Mouse (Mus musculus) embryonic stem cell, embryonic (primary cell): ENCODE measurements around the gene Prkcz.

Source experiments
- CTCF ChIA-PET, 4 experiments: fragments of 300-600 bp in 2 of 4; fragments of 350-600 bp in 2 of 4; sonication (Branson Sonifier 250); formaldehyde crosslinking; loops; one replicate each; lab custom pipeline; 2022; ENCODE audit warnings: inconsistent platforms in 2 of 4; lab: Charles Lee
- POLR2A ChIA-PET, 4 experiments: fragments of 300-600 bp in 2 of 4; fragments of 350-600 bp in 2 of 4; sonication (Branson Sonifier 250); formaldehyde crosslinking; loops; one replicate each; lab custom pipeline; 2022; ENCODE audit warnings: antibody characterized with exemption in 4 of 4, inconsistent platforms in 1 of 4; lab: Charles Lee

Gene Prkcz

GRCm38 (mm10) chr4:155284521-155285379 is 76.4 kb downstream of the Prkcz start:
- ChIA-PET POLR2A (interaction anchor here in 1 of 4 experiments (1.3 to 1.4 kb wide), 2 partner anchors 17 to 18 kb away, joined by 4 read pairs; no protein-coding TSS in a partner anchor), CTCF (interaction anchor here in 2 of 4 experiments (1.2 to 2.0 kb wide), 2 partner anchors 17 to 102 kb away, joined by 3 to 4 read pairs; no protein-coding TSS in a partner anchor)

GRCm38 (mm10) chr4:155283585-155283984 is 77.6 kb downstream of the Prkcz start:
- POLR2A ChIA-PET: interaction anchor here in 1 of 4 experiments (0.6 kb wide), 1 partner anchor 9 kb away, joined by 4 read pairs; no protein-coding TSS in a partner anchor

GRCm38 (mm10) chr4:155283001-155283503 is 78.1 kb downstream of the Prkcz start:
- CTCF ChIA-PET: interaction anchor here in 3 of 4 experiments (0.6 to 1.5 kb wide), 6 partner anchors 15 to 601 kb away, joined by 3 to 10 read pairs (median 4); no protein-coding TSS in a partner anchor

More at GRCm38 (mm10) chr4:155283585-155283984, 77.6 kb downstream of the Prkcz start:
- CTCF ChIA-PET: interaction anchor here in 3 of 4 experiments (0.5 to 1.2 kb wide), 6 partner anchors 15 to 602 kb away, joined by 3 to 10 read pairs (median 4); no protein-coding TSS in a partner anchor

GRCm38 (mm10) chr4:155282231-155282630 is 78.9 kb downstream of the Prkcz start:
- CTCF ChIA-PET: interaction anchor here in 2 of 4 experiments (0.6 to 1.7 kb wide), 3 partner anchors 13 to 267 kb away, joined by 3 to 7 read pairs (median 3); no protein-coding TSS in a partner anchor

More at GRCm38 (mm10) chr4:155283001-155283503, 78.1 kb downstream of the Prkcz start:
- POLR2A ChIA-PET: interaction anchor here in 1 of 4 experiments (0.6 kb wide), 1 partner anchor 8 kb away, joined by 4 read pairs; no protein-coding TSS in a partner anchor

DNA sequence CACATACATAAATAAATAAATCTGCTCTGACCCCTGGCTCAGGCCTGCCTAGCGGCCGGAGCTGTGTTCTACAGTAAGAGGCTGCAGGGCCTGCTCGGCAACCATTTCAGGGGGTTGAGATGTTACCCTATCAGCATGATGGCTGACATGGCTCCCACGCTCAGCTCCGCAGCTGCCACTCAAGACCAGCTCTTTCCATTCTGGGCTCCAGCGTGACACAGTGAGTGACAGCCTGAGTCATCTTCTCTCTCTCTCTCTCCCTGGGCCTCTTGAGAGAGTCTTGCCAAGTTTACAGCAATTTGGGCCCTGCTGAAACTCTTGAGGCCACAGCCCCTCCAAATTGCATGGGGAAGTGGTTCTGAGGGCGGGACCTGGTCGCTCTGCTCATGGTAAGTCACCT is 79.5 kb downstream of the Prkcz start:
- ChIA-PET CTCF (interaction anchor here in 2 of 4 experiments (0.6 to 1.7 kb wide), 5 partner anchors 9 to 81 kb away, joined by 3 to 7 read pairs (median 3); partner anchors contain the start of gene Faap20 (in 1 of the 2)), POLR2A (interaction anchor here in 3 of 4 experiments (0.7 to 1.3 kb wide), 4 partner anchors 29 to 107 kb away, joined by 3 to 4 read pairs (median 3); partner anchors contain the start of genes Prkcz (in 1 of the 3) and Ski (in 1 of the 3))

More at GRCm38 (mm10) chr4:155282231-155282630, 78.9 kb downstream of the Prkcz start:
- POLR2A ChIA-PET: interaction anchor here in 1 of 4 experiments (0.6 kb wide), 1 partner anchor 33 kb away, joined by 3 read pairs; no protein-coding TSS in a partner anchor

- ChIA-PET POLR2A (interaction anchor here in 3 of 4 experiments (0.7 to 1.3 kb wide), 4 partner anchors 30 to 107 kb away, joined by 3 to 4 read pairs (median 3); partner anchors contain the start of genes Prkcz (in 1 of the 3) and Ski (in 1 of the 3)), CTCF (interaction anchor here in 2 of 4 experiments (0.6 to 1.7 kb wide), 4 partner anchors 8 to 81 kb away, joined by 3 to 7 read pairs (median 4); partner anchors contain the start of gene Faap20 (in 1 of the 2))
These were observed 79.9 kb downstream of the Prkcz start for GRCm38 (mm10) chr4:155281227-155281626.

GRCm38 (mm10) chr4:155280768-155281121 is 80.4 kb downstream of the Prkcz start:
- ChIA-PET CTCF (interaction anchor here in 2 of 4 experiments (0.9 to 1.7 kb wide), 5 partner anchors 8 to 32 kb away, joined by 3 to 7 read pairs (median 6); partner anchors contain the start of gene Faap20 (in 1 of the 2)), POLR2A (interaction anchor here in 1 of 4 experiments (1.0 to 1.3 kb wide), 2 partner anchors 59 to 81 kb away, joined by 3 to 4 read pairs; partner anchors contain the start of genes Prkcz and Ski)

GRCm38 (mm10) chr4:155279926-155280767 is 81.0 kb downstream of the Prkcz start:
- POLR2A ChIA-PET: interaction anchor here in 3 of 4 experiments (0.6 to 1.3 kb wide), 5 partner anchors 8 to 82 kb away, joined by 3 to 4 read pairs (median 4); partner anchors contain the start of gene Prkcz (in 1 of the 3)
- CTCF ChIA-PET: interaction anchor here (0.6 to 2.1 kb wide), 13 partner anchors 9 to 652 kb away, joined by 3 to 12 read pairs (median 3); partner anchors contain the start of gene Faap20 (in 1 of the 4)

DNA sequence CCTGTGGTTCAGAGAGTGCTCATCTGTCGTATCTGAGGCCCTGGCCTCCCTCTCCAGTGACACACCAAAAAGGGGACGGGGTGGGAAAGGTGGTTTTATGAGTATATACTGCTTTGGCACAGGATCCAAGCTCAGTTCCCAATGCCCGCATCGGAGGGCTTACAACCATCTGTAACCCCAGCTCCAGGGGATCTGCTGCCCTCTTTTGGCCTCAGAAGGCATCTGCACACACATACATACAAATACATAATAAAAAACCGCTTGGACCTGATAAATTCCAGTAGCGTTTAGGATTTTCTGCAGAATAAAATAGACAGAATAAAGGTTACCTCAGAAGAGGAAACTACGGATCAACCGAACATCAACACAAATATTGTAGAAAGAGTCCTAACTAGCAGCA is 82.1 kb downstream of the Prkcz start:
- POLR2A ChIA-PET: interaction anchor here in 1 of 4 experiments (0.8 kb wide), 1 partner anchor 9 kb away, joined by 3 read pairs; no protein-coding TSS in a partner anchor
- CTCF ChIA-PET: interaction anchor here in 3 of 4 experiments (0.6 to 2.1 kb wide), 19 partner anchors 9 to 505 kb away, joined by 3 to 12 read pairs (median 3); partner anchors contain the start of gene Faap20 (in 1 of the 3)

- ChIA-PET POLR2A (no interaction called here), CTCF (interaction anchor here in 1 of 4 experiments (0.9 kb wide), 1 partner anchor 30 kb away, joined by 3 read pairs; no protein-coding TSS in a partner anchor)
These were observed 83.2 kb downstream of the Prkcz start for GRCm38 (mm10) chr4:155277963-155278362.

- ChIA-PET CTCF (interaction anchor here in 1 of 4 experiments (0.5 kb wide), 1 partner anchor 265 kb away, joined by 3 read pairs; no protein-coding TSS in a partner anchor), POLR2A (interaction anchor here in 1 of 4 experiments (0.6 to 1.2 kb wide), 2 partner anchors 8 to 13 kb away, joined by 3 to 4 read pairs; no protein-coding TSS in a partner anchor)
These were observed 86.3 kb downstream of the Prkcz start for GRCm38 (mm10) chr4:155274851-155275250.

DNA sequence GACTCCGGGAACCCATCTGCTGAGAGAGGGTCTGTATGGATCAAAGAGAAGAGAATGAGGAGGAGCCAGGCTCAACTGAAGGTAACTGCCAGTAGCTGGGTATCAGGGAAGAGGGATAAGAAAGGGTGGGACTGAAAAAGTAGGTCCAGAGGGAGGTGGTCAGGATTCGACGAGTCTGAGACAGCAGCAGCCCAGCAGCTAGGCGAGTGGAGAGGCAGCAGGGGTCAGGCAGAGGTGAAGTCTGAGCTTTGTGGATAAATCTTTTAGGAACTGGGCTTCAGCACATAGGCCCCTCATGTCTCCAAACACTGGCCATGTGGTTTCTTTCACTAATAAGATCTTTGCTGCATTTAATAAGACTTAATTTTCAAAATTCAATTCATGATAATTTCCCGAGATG is 86.7 kb downstream of the Prkcz start:
- CTCF ChIA-PET: no interaction called here
- POLR2A ChIA-PET: interaction anchor here in 1 of 4 experiments (0.6 kb wide), 1 partner anchor 9 kb away, joined by 4 read pairs; no protein-coding TSS in a partner anchor

GRCm38 (mm10) chr4:155268382-155268781 is 92.8 kb downstream of the Prkcz start:
- ChIA-PET POLR2A (interaction anchor here in 3 of 4 experiments (0.6 to 1.5 kb wide), 4 partner anchors 9 to 230 kb away, joined by 3 to 4 read pairs (median 4); no protein-coding TSS in a partner anchor), CTCF (interaction anchor here (0.5 to 2.2 kb wide), 49 partner anchors 9 to 1081 kb away, joined by 3 to 12 read pairs (median 4); partner anchors contain the start of genes Faap20 (in 3 of the 4), Morn1 (in 1 of the 4) and Rer1 (in 1 of the 4))

DNA sequence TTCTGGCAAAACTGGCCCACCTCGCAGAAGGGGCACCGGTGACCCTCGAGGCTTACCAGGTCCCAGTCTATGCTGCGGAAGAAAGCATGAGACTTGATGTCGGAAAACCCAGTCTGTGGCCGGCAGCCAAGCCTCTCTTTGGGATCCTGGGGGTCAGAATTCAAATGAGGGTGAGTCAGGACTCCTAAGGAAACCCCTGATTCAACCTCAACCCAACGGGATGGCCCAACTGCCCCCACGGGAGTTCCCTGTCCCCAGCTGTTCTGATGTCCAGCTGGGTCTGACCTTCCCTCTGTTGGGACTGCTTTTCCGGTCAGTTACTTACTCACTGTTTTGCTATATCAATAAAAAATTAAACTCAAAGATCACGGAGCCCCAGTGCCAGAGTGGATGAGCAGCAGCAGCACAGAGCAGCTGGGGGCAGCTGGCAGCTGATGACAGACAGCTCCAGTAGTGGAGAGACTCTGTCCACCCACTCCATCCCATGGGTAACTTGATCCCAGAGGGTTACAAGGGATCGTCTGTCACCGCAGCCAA is 93.5 kb downstream of the Prkcz start:
- ChIA-PET POLR2A (interaction anchor here in 2 of 4 experiments (0.6 to 1.5 kb wide), 3 partner anchors 9 to 189 kb away, joined by 3 to 4 read pairs (median 4); no protein-coding TSS in a partner anchor), CTCF (interaction anchor here (0.5 to 2.2 kb wide), 44 partner anchors 8 to 1080 kb away, joined by 3 to 12 read pairs (median 4); partner anchors contain the start of genes Faap20 (in 3 of the 4), Morn1 (in 1 of the 4) and Rer1 (in 1 of the 4))

DNA sequence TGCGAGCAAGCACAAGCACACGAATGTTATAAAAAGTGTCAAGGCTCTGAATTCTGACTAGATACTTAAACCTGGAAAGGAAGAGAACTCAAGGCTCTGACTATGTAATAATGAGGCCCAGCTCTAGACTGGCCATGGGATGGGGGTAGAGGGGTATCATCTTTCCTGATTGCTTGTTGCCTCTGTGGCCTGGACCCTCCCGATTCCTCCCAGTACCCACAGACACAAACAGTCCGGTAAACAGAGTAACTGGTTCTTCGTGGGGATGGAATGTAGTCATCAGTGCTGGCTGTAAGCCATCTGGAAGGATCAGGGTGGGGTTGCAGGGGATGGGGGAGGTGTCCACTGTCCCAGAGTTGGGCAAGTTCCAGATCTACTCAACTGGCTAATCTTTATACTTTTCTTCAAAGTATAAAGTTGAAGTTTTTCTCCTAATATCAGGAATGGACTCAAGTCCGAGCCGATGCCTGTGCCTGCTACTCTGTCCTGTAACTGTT is 94.1 kb downstream of the Prkcz start:
- CTCF ChIA-PET: interaction anchor here in 1 of 4 experiments (1.2 to 1.5 kb wide), 2 partner anchors 192 to 254 kb away, joined by 3 to 4 read pairs; no protein-coding TSS in a partner anchor
- POLR2A ChIA-PET: interaction anchor here in 1 of 4 experiments (0.9 kb wide), 1 partner anchor 18 kb away, joined by 4 read pairs; no protein-coding TSS in a partner anchor
